Mouse (Mus musculus) left cerebral cortex, adult 18-20 months (tissue): ENCODE results near the gene Cbfa2t3. TPM values are rescaled to one million over a fixed set of nuclear protein-coding genes. Genes with fewer than 3 reads are reported as not detected.
A peak's percentile ranks its signal among the peaks of the same experiment; 100 is the strongest.

Source experiments
- DNase-seq, 2 experiments: peaks; one replicate each; pipeline ENCODE4 v3.0.0; 2021 to 2022; ENCODE audit warnings: low spot score in 2 of 2, mixed read lengths in 1 of 2
- total RNA-seq, 2 experiments: library from RNA; stranded (reverse); gene quantifications; 2 replicates each; pipeline ENCODE4 v1.2.3; 2021

Gene Cbfa2t3
- total RNA-seq, 2 experiments from 2014 or later: 34.3 to 46.0 TPM

DNA sequence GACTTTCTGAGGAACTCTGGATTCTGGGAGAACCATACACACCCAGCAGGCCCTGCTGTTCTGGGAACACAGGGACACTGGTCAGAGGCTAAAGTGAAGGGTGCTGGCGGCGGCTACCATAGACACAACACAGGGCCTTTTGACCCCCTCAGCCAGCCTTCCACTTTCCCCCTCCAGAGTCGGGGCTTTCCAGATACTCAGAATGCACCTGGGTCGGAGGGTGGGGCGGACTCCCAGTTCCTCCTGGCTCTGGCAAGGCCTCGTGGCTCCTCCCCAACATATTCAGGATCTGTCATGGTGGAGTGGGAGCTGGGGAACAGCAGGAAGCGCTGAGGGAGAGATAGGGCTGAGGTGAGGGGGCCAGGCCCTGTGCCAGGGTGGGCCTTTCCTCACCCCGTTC, 6.8 kb downstream of the Cbfa2t3 start:
- DNase-seq: no peak

DNA sequence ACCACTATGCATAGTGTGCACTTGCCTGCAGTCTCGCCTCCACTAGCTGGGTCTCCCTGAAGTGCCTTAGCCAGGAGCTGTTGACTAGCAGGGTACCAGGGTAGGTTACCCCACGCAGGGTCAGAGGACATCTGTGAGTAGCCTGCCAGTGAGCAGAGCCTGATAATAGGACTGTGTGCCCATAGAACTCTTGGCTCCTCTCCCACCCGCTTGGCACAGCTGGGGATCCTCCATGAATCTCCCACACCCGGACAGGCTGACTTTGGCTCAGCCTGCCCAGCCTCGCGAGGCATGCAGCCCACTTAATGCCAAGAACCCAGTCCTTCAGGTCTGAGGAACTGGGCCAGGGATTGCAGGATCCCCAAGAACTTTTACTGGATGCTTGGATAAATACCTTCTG, 7.9 kb downstream of the Cbfa2t3 start:
- DNase-seq: peak in 1 of 2 experiments; percentile 12

DNA sequence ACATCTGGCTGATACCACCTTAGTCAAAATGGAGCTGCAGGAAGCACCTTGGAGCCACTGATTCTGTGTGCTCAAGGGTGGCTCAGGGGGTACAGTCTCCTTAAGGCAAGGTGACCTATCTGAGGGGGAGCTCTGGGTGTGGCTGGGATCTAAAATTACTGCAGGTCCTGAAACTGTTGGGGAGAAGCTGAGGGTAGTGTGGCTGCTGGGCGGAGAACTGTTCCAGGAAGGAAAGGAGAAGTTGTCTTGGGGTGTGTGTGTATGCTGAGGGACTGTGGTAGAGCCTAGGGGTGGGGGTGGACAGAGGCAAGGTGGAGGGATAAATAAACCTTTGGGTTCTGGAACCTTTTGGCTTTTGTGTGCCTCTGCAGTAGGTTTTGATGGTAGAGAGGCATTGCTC, 9.6 kb downstream of the Cbfa2t3 start:
- DNase-seq: no peak

DNA sequence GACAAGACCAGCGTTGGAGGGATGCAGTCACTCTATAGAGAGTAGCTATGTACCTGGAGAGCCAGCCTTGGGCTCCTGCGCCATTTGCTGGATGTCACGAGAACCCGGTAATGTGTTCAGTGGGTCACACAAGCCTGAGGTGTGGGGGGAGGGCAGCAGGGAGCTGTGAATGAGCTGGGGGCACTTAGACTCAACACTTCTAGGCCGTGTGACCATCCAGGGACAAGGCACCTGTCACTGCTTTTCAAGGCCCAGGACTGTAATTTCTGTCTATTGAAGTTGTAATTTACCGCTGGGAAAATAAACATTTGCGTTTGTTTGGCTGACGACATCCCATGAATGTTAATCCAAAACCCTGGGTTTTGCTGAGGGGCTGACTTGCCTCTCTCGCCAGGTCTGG, 12.0 kb downstream of the Cbfa2t3 start:
- no peak for DNase-seq

DNA sequence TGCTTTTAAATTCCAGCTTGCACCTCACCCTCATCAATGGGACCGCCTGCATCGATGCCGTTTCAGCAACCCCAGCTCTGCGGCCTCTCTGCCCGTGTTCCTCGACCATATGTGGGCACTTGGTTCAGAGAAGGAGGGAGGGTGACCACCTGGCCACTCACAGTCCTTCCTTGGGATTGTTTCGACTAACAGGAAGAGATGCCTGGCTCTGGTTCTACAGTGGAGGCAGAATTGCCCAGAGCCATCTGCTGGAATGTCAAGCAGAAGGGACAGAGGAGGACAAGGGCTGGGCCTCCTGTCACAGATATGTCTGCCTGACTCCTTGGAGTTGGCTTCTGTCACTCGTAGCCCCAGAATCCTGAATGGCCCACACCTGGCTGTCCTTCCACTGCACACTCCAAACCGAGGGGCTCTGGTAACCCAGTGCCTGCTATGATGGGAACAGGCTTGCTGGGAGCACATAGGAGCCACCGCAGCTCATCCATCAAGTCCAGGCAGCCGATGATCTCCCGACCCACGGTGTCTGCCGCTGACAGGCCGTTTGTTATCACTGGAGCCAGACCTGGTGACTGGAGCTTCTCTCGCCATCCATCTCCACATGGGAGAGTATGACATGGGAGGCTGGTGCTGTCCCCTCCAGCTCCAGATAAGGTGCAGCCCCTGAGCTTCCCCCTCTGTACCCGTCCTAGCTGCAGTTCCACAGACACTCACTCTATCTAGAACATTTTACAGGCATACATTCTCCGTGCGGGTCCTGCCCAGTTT, 13.6 kb downstream of the Cbfa2t3 start:
- no peak for DNase-seq

DNA sequence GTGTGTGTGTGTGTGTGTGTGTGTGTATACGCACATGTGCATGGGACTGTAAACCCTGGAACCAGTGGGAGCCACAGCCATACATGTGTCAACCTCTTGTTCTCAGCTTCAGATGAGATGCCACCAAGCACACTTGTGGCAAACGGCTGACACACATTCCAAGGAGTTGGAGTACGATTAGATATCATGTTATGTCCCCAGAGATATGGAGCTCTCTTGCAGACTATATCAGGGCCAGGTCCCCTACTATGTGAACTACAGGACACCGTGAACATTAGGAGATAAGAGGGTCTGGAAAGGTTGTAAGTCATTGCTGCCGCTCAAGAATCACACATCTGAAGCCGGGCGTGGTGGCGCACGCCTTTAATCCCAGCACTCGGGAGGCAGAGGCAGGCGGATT, 16.1 kb downstream of the Cbfa2t3 start:
- DNase-seq: no peak

DNA sequence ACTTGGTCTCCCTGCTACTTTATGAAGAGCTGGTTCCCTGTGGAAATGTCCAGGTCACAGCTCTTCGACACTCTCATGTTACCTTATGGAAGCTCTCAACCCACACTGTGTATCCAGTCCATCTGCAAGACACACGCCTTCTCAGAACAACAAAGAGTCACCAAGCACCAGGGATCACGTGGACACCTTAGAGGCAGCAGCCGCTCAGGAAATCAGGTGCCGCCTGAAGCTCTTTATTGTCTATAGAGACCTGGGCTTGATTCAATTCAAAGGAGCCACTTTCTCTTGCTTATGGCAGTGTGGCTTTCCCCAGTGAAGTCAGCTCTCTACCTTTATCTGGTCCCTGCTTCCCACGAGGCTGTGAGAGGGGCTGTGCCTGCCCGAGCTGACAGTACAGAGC, 18.7 kb downstream of the Cbfa2t3 start:
- no peak for DNase-seq

DNA sequence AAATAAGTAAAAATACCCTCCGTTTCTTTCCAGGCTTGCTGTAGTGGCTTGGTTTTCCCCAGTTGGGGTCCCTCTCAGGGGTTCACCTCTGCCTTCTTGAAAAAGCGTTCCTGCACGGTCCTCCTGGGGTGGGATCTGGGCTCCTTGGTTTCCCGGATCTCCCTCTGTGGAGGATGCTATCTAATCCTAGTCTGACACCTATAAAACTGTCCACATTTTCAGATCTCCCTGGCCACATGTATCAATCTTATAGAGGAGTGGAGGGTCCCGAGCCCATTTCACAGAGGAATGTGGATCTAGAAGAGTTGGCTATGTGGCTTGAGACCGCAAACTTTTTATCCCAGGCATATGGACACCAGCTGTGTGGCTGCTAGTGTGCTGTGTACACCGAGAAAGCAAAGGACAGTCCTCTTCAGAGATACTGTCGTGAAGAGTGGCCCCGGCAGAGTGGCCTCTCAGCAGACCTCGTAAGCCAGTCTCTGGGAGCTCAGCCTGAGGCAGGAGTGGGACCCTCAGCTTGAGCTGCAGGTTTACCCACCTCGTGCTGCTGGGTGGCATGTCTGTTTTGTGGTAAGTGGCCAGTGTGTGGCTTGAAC, 19.5 kb downstream of the Cbfa2t3 start:
- DNase-seq: no peak

DNA sequence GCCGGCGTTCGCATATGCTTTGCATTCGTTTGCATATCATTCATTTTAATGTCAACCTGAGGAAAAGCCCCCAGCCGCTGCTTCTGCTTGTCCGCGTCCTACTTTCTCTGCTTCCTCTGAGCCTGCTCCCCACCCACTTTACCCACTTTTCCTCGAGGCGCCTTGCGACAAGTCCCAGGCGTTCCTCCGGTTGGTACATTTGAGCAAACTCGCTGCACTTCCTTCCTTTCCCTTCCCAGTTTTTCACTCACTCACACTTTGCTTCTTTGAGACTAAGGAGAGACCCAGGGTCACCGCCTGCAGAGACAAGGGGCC, 20.1 kb downstream of the Cbfa2t3 start:
- no peak for DNase-seq

DNA sequence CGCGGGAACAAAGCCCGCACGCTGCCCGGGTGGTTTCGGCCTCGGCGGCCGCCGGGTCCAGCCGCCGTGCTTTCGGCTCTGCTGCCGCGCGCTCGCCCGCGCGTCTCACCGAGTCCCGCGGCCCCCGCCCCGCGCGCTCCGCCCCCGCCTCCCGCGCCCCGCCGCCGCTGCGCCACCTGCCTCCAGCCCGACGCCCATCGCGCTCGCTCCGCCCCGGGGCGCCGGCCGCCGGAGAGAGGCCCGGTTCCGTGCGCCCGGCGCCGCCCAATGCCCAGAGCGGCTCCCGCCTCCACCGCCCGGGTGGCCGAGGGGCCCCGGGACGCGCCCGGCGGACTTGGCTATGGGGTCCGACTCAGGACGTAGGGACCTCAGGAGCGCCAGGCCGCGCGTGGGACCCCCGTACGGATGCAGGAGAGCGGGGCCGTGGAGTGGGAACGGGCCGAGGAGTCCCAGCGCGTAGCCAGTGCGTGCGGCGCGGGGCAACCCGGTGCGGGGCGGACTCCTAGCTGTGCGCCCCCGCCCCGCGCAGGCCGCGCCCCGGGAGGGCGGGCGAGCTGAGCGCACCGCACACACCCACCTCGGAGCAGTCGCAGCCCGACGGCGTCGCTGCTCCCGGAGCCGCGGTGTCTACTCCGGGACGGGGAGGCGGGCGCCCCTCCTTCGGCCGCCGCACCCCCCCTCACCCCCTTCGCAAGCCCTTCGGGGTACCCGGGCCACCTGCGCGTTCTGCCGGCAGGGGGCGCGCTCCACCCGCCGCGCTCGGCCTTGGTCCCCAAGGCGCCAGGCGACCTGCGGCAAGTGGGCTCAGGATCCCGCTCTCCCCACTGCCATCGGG, 20.6 kb downstream of the Cbfa2t3 start:
- peak; percentile 80 to 83 for DNase-seq

DNA sequence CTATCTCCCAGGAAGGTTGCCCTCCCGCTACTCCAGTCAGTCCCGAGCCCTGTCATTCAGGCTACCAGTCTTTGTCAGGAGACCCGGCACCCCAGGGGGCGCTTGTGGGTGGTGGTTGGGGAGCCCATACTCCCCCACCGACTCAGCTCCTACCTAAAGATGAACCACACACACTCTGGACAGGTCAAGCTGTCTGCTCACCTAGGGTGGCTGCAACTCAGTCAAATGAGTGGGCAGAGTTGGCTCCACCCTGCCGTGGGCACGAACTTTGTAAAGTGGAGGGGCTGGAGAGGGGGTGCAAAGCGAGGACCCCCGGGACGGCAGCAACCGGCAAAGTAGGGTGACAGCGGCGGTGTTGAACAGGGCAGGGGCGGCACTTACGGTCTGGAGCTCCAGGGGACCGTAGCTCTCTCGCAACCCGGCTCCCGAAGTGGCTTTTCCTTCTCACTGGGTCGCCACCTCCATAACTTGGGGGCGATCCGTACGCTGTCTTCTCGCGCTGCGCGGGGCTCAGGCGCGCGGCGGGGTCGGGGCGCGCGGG, 21.4 kb downstream of the Cbfa2t3 start:
- peak in 1 of 2 experiments; percentile 17 for DNase-seq

DNA sequence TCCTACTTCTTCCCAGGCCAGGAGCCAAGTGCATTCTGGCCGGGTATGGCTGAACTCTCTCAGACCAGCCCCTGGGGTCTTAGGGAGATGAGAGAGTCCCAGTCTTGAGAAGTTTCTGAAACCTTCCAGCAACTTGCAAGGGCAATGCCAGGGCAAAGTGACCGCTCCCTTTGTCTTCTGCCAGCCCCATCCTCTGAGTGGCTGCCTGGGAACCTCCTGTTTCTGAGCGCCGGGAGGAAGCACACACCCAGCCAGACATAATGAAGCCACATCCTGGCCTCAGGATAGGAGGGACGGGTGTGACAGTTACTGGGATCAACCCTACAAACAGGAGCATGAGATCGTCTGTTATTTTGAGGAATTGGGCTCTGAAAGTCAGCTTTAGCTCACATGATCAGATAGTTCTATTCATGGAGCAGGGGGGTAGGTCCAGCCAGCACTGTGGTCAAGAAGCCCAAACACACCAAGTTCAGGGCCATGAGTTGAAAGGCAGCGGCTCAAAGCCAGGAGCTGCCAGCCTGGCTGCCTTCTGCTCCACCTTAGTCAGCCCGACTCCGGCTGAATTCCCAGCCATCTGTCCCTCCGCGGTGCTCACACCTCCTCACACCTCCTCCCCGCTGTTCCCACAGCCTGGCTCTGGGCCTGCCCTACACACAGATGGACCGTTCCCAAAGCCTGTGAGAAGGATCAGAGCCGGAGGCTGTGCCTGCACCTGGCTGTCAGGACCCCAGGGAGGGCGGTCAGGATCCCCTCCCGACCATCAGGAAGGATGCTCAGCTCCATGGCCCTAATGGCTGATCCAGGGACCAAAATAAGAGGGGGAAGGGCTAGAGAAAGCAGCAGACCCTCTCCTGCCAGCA, 22.1 kb downstream of the Cbfa2t3 start:
- peak; percentile 83 to 90 for DNase-seq

DNA sequence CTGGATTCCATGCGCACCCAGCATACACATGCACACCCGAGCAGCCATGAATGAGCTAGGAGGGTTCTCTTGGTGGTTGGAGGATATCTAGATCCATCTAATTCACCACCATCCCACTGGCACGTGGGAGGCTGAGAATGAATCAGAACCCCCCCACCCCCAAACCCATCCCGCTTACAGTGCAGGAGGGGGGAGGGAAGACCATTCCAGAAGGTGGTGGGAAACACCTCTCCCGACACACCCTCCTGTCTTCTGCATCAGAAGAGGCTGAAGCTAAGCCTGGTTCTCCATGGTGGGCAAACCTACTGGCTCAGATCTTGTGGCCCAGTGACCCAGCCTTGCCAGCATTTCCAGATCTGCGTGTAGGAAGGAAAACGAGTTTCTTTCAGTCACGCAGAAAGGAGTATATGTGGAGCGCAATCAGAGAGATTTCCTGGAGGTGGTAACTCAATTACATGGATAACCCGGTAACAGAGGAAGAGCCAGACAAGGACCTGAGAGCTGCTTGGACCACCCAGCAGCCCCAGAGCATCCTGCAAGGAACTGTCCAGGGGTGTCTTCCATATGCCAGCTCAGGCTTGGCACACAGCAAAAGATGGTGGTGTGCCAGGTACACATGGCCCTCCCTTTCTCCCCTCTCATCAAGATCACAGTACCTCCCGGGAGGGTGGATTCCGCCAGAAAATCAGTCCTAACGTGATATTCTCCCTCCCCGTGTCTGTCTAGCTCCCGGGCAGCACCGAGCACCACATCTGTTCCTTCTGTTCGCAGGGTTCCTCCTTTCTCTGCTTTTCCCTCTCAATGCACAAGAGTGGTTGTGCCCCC, 23.1 kb downstream of the Cbfa2t3 start:
- peak; percentile 25 to 41 for DNase-seq

DNA sequence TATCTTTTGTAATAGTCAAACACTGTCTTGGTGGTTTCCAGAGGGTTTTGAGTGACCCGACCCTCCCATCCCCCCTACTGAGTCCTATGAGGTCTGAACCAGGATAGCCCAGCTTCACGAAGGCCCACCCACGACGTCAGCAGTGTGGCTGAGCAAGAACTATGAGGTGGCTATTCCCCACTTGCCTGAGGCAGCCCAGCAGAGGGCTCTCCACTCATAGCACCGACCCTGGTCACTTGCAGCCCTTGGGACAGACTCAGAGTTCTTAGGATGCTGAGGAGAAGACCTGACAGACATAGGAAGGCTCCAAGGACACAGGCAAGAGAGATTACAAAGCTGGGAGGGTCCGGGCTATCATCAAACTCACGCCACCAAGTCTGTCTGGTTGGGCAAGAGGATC, 23.9 kb downstream of the Cbfa2t3 start:
- DNase-seq: no peak

DNA sequence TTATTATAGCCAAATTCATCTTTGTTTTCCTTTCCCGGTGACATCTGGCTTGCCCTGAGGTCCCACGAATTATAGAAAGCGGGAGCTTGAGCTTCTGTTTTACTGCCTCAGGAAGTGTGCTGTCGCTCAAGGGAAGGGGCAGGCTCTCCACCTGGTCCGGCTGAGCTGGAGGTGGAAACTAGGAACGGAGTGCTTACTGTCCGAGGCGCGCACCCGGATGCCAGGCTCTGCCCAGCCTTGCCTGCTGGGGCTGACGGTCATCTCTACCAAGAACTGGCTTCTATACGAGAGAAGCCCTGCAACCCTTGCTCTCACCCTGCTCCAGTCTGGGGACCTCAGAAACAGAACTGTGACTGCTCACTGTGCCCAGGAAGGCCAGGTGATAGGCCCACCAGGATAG, 24.9 kb downstream of the Cbfa2t3 start:
- no peak for DNase-seq

DNA sequence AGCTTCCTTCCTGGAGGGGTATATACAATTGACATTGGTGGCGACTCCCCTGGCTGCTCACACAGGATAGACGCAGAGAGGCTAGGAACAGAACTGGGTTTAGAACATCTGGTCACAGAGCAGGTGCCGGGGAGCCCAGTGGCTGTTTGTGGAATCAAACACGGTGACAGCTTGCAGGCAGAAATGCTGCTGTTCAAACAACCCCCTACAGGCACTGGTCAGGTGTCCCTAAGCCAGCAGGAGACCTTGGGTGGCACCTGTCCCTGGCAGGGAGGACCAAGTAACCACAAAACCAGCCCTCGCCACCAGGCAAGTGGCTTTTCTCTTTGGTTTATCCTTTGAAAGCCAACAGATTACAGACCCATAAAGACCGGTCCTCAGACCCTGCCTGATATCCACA, 27.0 kb downstream of the Cbfa2t3 start:
- no peak for DNase-seq

DNA sequence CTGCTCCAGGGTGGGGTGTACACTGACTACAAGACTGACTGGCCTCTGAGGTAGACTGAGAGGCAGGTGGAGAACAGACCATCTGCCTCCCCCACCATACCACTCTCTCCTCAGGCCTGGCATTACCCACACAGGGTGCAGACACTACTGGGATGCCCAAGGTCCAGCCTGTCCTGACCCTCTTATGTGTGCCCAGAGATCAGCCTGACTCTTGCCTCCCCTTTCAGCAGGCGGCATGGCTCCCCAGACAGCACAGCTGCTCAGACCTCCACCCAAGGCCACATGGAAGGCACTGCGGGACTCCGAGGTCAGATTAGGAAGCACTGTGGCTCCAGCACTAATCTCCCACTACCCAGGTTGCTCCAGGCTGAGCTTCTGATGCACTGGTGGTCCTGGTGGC, 28.2 kb downstream of the Cbfa2t3 start:
- no peak for DNase-seq

DNA sequence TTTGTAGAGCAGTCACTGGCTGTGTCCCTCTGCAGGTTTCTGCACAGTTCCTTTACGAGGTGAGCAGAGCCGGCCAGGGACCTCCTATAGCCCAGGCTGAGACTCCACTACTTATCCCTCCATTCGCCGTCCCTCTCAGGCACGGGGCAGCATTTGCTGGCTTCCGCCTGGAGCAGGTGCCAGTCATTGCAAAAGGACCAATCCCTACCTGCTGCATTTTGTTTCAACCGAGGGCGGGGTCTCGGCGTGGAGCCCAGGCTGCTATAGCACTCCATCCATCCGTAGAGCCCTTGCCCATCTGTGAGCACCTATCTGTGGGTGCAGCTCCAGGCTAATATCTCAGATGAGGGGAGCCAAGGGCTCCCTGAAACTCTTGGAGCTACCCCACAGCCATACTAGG, 28.9 kb downstream of the Cbfa2t3 start:
- no peak for DNase-seq

DNA sequence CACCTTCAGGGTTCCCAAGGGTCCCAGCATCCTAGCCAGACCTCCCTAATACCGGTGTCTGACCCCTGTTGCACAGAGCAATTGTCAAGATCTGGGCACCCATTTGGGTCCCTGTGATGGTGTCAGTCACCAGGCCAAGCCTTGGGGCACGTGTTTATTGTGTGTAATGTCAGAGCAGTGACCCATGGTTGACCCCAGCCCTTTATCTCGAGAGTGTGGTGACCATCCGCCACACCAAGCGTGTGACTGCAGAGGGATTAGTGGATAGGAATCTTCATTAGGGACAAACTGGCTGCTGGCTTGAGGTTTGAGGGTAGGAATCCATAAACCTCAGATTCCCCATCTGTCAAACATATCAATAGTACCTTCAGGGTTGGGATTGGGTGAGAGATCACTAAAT, 29.5 kb downstream of the Cbfa2t3 start:
- no peak for DNase-seq

DNA sequence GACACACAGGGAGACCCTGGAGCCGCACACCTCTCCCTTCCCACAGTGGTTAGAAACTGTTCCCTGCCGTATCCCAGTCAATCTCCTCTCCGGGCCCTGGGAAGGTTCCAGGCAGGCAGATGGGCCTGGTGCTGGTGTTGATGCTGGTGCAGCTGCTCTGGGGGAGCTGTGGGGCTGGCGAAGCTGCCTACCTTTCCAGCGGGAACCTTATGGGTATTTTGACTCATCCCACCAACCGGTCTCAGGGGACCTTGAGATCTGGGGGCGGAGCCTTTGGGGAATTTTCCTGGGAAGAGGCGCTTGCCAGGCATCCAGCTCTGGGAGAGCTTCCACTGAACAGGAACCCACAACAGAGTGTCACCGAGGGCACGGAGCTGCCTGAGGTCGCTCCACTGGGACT, 31.1 kb downstream of the Cbfa2t3 start:
- DNase-seq: peak; percentile 81 to 86
